Mouse (Mus musculus) urinary bladder, postnatal 14 days (tissue): ENCODE measurements around the gene Slc9a9.
A peak's percentile ranks its signal among the peaks of the same experiment; 100 is the strongest.

ENCODE experiments used
- DNase-seq: peaks from one replicate; pipeline ENCODE4 v3.0.0; 2021; ENCODE audit warnings: low spot score

The Slc9a9 gene

DNA sequence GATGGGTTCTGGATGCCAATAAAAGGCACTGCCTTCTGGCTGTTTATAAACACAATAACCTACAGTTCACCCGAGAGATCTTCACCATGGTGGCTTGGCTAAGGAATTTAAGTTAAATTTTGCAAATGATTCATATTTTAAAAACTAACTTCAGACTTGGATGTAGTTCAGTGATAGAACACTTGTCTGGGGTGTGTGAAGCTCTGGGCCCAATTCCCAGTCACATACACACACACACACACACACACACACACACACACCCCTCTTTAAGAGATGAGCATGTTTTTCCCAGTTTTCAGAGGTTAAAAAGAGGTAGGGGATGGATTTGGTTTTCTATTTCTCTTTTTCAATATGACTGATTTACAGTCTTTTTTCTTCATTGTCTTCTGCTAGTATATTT is 15.9 kb downstream of the Slc9a9 start:
- no peak for DNase-seq

DNA sequence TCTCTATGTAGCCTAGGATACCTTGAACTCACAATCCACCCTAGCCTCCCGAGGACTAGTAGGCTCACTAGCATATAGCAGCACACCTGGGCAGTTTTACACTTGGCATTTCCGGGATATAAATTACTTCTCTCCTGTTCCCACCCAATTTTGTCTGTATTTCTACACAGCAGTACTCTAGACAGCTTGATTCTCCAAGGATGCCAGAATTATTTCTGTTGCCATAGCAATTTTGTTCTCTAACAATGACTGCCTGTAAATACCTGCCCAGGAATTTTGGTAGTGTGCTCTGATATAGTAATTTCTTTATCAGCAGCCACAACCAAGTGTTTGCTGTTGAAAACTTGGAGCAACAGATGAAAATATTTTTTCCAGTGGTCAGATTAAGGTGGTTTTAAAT is 16.7 kb downstream of the Slc9a9 start:
- no peak for DNase-seq

DNA sequence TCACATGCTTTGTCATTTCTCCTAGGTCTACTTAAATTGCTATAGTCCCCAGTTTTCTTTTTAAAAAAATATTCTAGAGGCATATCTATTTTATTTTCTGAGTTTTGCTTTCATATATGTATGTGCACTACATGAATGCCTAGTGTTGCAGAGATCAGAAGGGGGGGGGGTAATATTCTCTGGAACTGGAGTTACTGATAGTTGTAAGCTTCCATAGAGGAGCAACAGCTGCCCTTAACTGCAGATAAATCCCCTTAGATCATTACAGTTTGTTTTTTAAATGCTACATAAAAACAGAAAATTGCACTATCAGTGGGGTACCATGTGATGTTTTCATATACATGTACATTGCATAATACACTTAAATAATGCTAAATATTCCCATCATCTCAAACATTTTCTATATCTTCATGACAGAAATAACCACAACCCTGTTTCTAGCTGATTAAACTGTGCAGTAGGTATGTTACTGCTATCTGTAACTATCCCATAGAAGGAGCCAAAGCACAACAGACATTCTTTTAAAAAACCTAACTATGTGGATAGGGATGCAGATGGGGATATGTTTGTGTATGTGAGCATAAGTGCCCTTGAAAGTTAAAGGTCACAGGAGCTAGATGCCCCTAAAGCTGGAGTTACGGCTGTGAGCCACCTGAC is 17.6 kb downstream of the Slc9a9 start:
- no peak for DNase-seq

DNA sequence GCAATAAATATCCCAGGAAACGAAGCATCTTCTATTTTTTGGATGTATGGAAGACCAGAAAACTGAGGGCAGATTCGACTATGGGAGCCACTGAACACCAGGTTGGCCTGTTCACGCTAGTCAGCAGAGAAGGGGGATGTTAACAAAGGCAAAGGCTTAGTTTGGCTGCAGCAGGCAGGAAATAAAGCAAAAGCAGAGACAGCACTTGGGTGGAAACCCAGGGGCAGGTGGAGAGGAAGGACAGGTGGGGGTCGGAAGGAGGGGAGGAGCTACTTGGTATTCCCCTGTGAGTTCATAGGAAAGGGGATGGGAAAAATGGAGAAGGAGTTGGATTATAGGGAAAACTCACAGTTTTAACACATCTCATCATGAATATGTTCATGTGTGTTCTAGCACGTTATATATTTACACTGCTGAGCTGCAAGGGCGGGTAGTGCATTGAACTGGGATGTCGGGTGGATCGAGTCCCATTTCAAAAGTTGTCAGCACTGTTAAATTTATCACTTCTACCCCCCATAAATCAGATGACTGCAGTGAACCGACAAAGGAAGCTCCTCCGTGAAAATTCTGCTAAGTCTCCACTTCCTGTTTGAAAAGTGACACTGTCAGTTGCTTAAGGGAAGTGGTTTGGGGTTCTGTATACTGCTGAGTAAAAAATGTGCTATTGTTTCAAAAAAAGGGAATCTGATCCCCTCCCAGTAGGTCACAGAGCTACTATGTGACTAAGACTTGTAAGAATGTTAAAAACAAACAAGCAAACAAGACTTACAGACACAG is 21.8 kb downstream of the Slc9a9 start:
- DNase-seq, result no peak

DNA sequence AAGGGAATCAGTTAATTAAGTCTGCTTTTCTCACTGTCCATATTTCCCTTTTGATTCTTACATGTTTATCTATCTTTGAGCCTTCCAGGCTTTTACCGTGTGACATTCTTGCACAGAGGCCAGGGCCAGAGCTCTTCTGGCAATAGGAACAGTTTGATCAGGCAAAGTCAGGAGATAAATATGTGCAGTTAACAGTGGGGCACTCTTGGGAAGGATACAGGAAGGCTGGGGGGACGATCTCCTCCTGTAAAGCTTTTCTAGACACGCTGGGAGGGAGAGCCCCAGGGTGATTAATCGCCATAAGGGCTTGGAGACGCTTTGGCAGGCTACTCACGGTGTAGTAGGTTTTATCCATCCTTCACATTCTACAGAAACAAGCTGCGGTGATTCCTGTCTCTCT is 22.4 kb downstream of the Slc9a9 start:
- no peak for DNase-seq

DNA sequence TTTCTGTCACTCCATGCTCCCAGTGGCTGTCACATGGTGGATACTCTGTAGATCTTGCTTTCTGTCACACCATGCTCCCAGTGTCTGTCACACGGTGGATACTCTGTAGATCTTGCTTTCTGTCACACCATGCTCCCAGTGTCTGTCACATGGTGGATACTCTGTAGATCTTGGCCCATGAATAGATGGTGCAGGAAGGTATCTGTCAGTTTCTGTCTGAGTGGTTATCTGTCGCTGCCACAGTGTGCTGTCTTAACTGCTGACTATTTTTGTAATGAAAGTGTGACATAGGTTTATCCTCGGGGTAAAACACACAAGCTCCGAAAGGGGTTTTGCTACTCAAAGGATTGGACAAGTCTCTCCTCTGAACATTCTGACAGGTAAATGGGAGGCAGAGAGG is 24.5 kb downstream of the Slc9a9 start:
- DNase-seq, result no peak

DNA sequence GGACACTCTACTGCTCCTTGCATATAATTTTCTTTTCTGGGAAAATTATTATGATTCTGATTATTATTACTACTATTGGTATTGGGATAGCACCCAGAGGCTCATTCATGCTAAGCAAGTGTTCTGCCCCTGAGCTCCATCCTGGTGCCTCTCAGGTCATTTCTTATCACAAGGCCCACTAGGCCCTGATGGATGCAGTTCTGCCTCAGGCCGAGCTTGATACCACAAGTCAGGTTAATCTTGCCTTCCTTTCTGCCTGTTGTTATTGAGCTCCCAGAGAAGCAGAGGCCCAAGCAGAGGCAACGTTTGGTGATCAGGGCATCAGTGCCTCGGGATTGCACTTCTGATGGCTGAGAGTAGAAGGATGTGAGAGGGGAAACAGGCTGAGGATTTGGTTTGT is 25.3 kb downstream of the Slc9a9 start:
- no peak for DNase-seq

DNA sequence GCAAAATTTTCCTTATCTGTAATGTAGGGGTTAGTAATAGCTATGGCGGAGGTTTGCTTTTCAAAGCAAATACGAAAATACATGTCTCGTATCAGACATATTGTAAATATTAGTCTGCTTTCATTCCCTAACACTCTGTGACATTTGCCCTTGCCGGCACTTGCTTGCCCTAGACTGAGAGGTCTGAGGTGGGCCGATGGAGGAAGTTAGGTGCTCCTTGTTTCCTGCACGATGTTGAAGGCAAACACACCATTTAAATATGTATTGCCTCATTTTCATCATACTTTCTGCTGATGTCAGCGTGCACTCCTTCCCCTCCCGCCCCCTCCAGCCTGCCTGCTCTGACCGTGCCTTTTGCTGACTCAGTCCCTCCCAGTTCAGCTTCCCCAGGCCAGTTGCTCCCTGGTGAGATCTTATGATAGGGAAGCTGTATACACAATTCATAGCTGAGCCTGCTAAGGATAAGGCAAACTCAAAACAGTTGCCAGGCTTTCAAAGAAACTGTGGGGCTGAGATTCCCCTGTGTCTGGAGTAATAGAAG is 26.9 kb downstream of the Slc9a9 start:
- DNase-seq, result peak; percentile 63

DNA sequence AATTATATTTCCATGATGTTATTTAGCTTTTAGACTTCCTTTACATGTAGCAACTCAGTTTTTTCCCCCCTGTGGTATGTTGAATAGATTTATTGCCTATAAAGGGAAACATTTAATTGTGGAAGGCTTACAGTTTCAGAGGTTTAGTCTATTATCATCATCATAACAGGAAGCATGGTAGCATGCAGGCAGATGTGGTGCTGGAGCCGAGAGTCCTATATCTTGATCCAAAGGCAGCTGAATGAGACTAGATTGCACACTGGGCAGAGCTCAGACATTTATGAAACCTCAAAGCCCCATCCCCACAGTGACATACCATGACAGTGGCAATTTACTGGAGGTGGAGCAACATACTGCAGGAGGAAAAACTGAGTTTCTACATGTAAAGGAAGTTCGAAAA is 28.5 kb downstream of the Slc9a9 start:
- DNase-seq, result no peak

DNA sequence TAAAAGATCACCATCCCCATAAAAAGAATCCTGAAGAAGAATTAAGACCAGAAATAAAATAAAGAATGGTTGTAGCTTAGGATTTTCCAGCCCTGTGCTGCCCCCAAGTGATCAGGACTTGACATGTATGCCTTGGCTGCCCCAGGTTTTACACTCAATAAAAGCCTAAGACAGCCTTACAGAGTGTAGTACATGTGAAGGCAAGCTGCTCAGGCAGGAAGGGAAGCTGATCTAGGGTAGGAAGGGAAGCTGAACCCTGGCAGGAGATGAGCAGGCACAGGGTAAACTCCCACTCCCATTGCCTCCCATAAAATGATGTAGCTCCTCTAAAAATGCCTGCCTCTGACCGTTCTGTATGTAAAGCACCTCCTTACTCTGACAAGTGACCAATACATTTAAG is 30.8 kb downstream of the Slc9a9 start:
- peak; percentile 32 for DNase-seq

DNA sequence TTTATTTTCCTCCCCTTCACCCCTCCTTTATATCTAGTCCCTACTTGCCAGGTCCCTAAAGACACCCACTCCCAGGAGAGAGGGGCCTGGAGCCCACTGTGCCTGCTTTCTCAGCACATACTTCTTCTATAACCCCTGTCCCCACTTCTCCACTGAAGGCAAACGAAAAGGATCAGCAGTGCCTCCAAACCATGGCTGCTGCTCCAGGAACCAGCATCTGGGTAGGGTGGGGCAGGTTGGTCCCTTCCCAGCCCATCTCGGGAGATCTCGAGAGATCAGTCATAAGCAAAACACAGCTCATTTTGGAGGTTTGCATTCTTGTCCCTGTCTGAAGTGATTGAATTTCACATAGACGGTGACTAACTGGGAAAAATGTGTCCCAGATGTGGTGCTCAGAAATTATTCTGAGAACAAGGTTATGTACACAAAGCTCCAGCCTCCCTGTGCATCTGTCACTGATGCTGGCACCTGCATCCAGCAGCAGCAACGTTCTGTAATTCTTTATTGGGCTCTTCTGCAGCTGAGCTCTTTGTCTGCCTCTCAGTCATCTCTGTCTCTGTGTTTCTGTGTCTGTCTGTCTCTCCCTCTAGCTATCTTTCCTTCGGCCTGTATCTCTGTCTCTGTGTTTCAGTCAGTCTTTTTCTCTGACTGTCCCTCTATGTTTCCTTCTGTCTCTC is 31.6 kb downstream of the Slc9a9 start:
- no peak for DNase-seq

DNA sequence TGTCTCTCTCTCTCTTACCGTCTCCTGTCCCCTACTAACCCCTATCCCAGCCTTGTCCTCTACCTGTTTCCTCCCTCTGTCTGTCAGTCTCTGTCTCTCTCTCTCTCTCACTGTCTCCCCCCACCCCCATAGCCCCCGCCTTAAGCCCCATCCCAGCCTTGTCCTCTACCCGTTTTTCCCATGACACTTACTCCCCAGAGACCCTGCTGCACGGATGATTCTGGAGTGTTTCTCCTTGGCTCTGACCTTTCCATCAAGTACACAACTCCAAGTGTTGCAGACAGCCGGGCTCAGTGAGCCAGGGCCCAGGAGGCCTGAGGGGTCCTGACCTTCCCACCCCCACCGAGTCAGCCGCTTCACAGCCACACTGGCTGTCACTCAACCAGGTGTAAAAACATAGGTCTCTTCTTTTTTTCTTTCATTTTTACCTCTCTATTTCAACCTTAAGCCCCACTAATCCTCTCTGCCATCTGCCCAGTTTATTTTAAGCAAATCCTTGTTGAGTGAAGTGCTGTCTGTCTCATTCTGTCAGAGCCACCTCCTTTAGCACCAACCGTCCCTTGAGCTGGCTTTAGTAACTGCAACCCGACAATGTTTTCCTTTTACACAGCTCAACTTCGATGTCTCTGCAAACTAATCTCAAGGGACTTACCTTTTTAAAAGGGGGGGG is 32.4 kb downstream of the Slc9a9 start:
- no peak for DNase-seq

DNA sequence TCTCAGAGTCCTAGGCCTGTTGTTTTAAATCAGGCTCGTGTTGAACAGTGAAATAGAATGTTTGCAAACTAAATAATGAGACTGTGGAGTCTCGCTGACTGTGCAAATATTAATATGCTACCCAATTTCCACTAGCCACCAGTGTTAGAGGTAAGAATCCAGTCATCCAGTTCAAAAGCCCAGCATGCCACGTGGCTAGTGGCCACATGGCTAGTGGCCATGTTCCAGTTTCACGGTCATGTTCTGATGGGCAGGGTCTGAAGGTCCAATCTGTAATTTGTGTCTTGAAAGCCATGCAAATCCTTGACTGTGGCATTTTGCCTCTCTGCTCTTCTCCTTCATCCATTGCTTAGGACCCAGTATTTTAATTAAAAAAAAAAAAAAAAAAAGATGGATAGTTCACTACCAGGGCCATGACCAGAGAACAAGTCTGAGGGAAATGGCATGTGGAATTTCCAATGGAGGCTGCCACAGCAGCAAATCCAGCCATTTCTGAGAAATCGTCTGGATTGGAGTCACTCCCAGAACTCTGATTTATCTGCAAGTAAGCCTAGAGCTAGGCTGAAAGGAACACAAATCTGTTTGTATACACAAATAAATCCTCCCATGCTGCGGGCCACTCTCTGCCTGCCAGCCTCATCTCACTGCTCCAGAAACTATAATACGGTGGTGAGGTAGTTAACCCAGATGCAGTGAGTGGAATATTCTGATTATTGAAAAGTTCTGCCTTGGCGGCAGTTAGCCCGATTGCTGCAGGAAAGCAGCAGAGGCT is 35.5 kb downstream of the Slc9a9 start:
- no peak for DNase-seq

DNA sequence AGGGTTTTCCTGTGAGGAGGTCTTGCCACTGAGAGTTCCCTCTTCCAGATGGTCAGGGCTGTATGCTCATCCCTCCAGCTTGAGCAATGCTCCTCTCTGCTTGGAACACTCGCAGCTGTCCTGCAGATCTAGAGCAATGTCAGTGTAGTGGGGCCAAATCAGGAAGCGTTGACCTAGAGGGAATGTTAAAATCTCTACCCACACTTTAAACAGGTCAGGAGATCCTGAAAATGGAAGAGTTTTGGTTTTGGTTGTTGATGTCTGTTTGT is 36.0 kb downstream of the Slc9a9 start:
- DNase-seq, result no peak

DNA sequence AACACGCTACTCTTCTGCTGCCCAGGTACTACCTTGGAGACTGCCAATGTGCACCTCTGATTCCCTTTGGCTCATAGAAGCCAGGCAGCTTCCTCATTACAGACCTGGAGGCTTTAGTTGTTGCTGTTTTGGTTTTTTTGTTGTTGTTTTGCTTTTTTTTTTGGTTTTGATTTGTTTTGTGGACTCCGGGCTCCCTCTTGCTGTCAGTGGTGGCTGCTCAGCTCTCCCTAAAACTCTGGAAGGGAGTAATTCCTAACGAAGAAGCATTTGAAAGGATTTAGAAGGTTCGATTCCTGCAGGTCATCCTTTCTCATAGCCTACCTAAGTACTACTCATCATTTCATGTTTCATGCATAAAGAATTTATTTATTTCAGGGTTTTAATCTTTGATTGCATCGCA is 42.4 kb downstream of the Slc9a9 start:
- no peak for DNase-seq

DNA sequence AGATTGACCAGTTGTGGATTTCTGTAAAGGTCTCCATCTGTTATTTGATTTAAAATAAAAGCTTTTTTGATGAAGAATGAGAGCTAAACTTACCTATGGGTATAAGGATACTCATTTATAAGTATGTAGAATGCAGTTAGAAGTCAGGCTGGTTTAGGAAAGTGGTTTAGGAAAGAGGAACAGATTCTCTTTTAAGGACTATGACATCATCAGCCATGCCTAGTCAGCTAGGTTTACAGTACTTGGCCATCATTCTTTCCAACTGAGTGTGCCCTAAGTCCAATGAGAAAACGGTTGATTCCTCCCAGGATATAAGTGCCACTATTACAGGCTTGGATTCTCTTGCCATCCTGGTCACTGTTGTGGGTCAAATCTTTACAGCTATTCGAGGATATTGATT is 47.0 kb downstream of the Slc9a9 start:
- DNase-seq, result no peak

DNA sequence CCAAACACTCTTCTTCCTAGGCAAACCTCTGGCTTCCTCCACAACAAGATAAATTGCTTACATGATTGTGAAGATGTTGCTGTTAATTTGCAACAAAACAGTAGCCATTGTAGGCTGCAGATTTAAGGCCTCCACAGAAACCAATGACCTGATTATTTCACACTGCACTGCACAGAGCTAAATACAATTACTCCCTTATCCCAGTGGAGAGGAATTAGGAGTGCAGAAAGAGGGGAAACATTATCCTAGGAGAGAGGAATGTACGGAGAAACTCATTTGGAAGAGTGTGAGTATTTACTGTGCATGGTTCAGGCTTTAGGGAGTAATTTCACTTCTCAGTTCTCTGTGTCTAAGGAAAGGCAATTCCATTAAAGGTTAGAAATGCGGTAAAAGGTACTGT is 53.9 kb downstream of the Slc9a9 start:
- no peak for DNase-seq

DNA sequence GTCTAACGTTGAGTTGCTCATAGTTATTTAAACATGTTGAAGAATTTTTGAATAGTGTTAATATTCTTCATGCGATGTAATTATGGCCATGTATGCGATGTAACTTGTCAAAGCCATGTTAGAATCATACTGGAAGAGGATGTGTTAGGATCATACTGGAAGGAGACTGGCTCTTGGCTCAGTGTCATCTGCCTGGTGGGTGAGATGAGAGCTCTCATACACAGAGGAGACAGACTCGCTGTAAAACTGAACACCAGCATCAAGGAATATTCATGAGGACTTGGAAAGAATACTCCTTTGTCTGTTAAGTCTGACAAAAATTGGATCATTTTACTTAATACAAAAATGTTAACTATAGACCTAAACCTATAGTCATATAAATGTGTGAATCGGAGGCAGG is 55.4 kb downstream of the Slc9a9 start:
- no peak for DNase-seq

DNA sequence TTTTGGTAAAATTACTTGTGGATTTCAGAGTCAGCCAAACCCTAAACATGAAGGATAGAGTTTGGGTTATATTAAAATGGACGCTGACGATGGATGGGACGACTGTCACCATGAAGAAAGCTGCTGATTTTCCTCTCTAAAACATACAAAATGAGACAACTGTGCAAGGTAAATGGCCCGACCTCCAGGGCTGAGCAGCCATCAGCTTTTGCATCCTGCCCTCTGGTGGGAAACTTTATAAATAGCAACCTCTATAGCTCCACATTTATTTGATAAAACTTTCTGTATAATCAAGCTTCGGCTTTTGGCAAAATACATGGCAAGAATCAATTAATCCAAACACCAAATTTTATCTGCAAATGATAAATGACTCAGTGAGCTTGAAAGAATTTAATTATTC is 57.7 kb downstream of the Slc9a9 start:
- peak; percentile 9 for DNase-seq

DNA sequence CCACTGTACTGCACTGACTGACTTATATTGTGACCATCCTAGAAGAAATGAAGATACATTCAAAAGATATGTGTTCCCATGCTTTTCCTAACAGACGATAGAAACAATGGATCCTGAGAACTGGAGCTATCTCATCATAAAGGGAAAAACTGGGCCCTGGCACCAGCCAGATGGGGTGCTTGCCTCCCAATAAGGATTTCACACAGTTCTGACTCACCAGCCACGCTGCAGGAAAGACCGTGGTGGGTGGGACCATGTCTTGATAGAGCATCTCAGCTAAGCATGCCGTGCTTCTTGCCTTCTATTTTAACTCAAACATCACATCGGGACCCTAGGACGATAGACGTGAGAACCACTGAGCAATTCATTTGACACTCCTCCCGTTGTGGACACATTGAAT is 60.7 kb downstream of the Slc9a9 start:
- DNase-seq, result no peak

DNA sequence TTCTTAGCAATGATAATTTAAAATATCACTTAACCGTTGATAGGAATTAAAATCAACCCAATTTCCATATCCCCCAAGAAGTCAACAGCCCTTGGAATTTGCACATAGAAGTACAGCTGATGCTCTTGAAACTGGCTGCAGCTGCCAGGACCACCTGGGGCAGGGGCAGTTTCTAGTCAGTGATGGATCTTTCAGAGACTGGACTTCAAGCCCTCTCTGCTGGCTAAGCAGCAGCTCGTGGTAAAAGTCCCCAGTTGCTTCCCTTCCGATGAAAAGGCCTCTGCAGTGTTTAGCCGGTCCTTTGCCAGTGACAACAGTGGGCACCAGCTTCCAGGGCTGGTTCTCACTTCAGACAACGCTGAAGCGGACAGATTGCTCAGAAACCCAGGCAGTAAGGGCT is 62.4 kb downstream of the Slc9a9 start:
- DNase-seq, result no peak
